Mouse (Mus musculus) layer of hippocampus, postnatal 14 days (tissue): ENCODE results near the gene Amigo2. TPM values are rescaled to one million over a fixed set of nuclear protein-coding genes. Genes with fewer than 3 reads are reported as not detected.
"Not testable (repeated sequence)": the region's sequence is repeated elsewhere in the genome, so short reads cannot be mapped to it uniquely, and the experiment has no call there.

Source experiments
- DNase-seq, 2 experiments: peaks; one replicate each; pipeline ENCODE4 v3.0.0; 2021 to 2022; ENCODE audit warnings: low spot score in 2 of 2, mixed read lengths in 1 of 2
- total RNA-seq, 2 experiments: library from RNA; stranded (reverse); gene quantifications; 2 replicates each; pipeline ENCODE4 v1.2.3; 2021

Gene Amigo2
- total RNA-seq, 2 experiments from 2014 or later, result 21.1 to 26.2 TPM

GRCm38 (mm10) chr15:97224003-97224402, 23.1 kb downstream of the Amigo2 start:
- no peak for DNase-seq

- DNase-seq, result no peak
Measured at GRCm38 (mm10) chr15:97223431-97223830, 23.7 kb downstream of the Amigo2 start.

- no peak for DNase-seq
Measured at GRCm38 (mm10) chr15:97216843-97217242, 30.2 kb downstream of the Amigo2 start.

GRCm38 (mm10) chr15:97212501-97213477, 34.3 kb downstream of the Amigo2 start:
- DNase-seq, result no peak

- DNase-seq, result not testable (repeated sequence)
Measured at GRCm38 (mm10) chr15:97209754-97210153, 37.3 kb downstream of the Amigo2 start.

GRCm38 (mm10) chr15:97206506-97206905, 40.6 kb downstream of the Amigo2 start:
- DNase-seq, result no peak

- DNase-seq, result no peak
Measured at GRCm38 (mm10) chr15:97205776-97206175, 41.3 kb downstream of the Amigo2 start.

GRCm38 (mm10) chr15:97204889-97205288, 42.2 kb downstream of the Amigo2 start:
- DNase-seq, result no peak

GRCm38 (mm10) chr15:97196644-97197043, 50.4 kb downstream of the Amigo2 start:
- no peak for DNase-seq

- DNase-seq, result peak; percentile 17 to 75
Measured at GRCm38 (mm10) chr15:97195628-97196027, 51.5 kb downstream of the Amigo2 start.

Other genes with a start within 250 kb of the Amigo2 start
- 1 to 10 TPM in 1 of 2 experiments, under 1 TPM in 1; 0.95 to 1.1 TPM for gene Slc38a4, start 191.3 kb downstream of the Amigo2 start, total RNA-seq
- 1 to 10 TPM; 7.7 to 8.1 TPM for gene Pced1b, start 180 bp downstream of the Amigo2 start, total RNA-seq